ENCODE assay signal across 9 mouse cellular contexts in genomic region chr5:24963776-24964175, GRCm38 (mm10).
A peak's percentile ranks its signal among the peaks of the same experiment; 100 is the strongest.
DNase-seq lines count a peak whose midpoint lies in the region; ATAC-seq and TF ChIP-seq lines count a peak whose summit lies in the region.
"Had no signal": no experiment of that assay in that cellular context is flagged by ENCODE, and none has a peak within 500 bp of the region (broad histone marks: within the 10 kb centered on the region; RNA-seq: fewer than 3 reads in every experiment).

No protein-coding gene starts in this region.

- H3K9me3 ChIP-seq in kidney, embryonic 14.5 days (ENCODE audit: control insufficient read depth, low read length): no peaks in the 10 kb centered on the region
- H3K9me3 ChIP-seq in heart, postnatal 0 days (replicated peaks; ENCODE audit: control insufficient read depth, low read length): no peaks in the 10 kb centered on the region
- H3K9me3 ChIP-seq: midbrain, embryonic 12.5 days had no signal

- no peaks in the 10 kb centered on the region for H3K27me3 ChIP-seq in kidney, embryonic 14.5 days (ENCODE audit: control insufficient read depth, insufficient read depth, low read length)
- H3K27me3 ChIP-seq in heart, postnatal 0 days (ENCODE audit: control insufficient read depth, insufficient read depth, low read length): no peaks in the 10 kb centered on the region
- H3K27me3 ChIP-seq: midbrain, embryonic 12.5 days had no signal

- peak; percentile 42 for DNase-seq in kidney, adult 18-20 months
- DNase-seq in cerebellum, postnatal 14 days: peak; percentile 84 to 90
- DNase-seq in heart, postnatal 0 days (ENCODE audit: low spot score): peak; percentile 89
- DNase-seq in lung, postnatal 25 days (ENCODE audit: low spot score): peak; percentile 48
- no peak for DNase-seq in spleen, postnatal 4 days (ENCODE audit: low spot score in 2 of 2)
- DNase-seq in layer of hippocampus, adult 9-10 months (ENCODE audit: low spot score): no peak

- H3K4me3 ChIP-seq in kidney, embryonic 14.5 days (ENCODE audit: low read length): no peak overlapping the region
- H3K4me3 ChIP-seq in heart, postnatal 0 days (ENCODE audit: low read depth, low read length): no peak overlapping the region
- H3K4me3 ChIP-seq: midbrain, embryonic 12.5 days had no signal

- no peak overlapping the region for H3K4me2 ChIP-seq in kidney, embryonic 14.5 days (replicated peaks; ENCODE audit: low read depth, low read length)
- H3K4me2 ChIP-seq in heart, postnatal 0 days (ENCODE audit: low read depth, low read length): no peak overlapping the region
- H3K4me2 ChIP-seq: midbrain, embryonic 12.5 days had no signal

- no peak overlapping the region for H3K27ac ChIP-seq in kidney, embryonic 14.5 days (ENCODE audit: low read depth, low read length)
- H3K27ac ChIP-seq in heart, postnatal 0 days (ENCODE audit: low read depth): peak overlapping the region; percentile 81
- H3K27ac ChIP-seq: midbrain, embryonic 12.5 days had no signal

- TF ChIP-seq CTCF in heart, postnatal 0 days (IDR thresholded peaks at IDR 0.05; ENCODE audit: low read depth): no peak

- H3K9ac ChIP-seq in kidney, embryonic 14.5 days (ENCODE audit: low read depth, low read length): no peak overlapping the region
- no peak overlapping the region for H3K9ac ChIP-seq in heart, postnatal 0 days (replicated peaks; ENCODE audit: low read depth, low read length)
- H3K9ac ChIP-seq: midbrain, embryonic 12.5 days had no signal

- H3K36me3 ChIP-seq in kidney, embryonic 14.5 days (ENCODE audit: control insufficient read depth, insufficient read depth, low read length): no peaks in the 10 kb centered on the region
- no peaks in the 10 kb centered on the region for H3K36me3 ChIP-seq in heart, postnatal 0 days (replicated peaks; ENCODE audit: control insufficient read depth, insufficient read depth, low read length)
- H3K36me3 ChIP-seq: midbrain, embryonic 12.5 days had no signal

- 68% methylated on average over 4 of the region's 4 CpGs for whole genome bisulfite sequencing in kidney, embryonic 14.5 days
- 31% methylated on average over 4 of the region's 4 CpGs for WGBS in heart, postnatal 0 days

- peak; percentile 96 for TF ChIP-seq EP300 in heart, postnatal 0 days (IDR thresholded peaks at IDR 0.05; ENCODE audit: low read depth)

- ATAC-seq in kidney, embryonic 14.5 days (ENCODE audit: low FRiP score, low TSS enrichment): no peak
- ATAC-seq in heart, postnatal 0 days (ENCODE audit: insufficient read depth, low read depth): peak; percentile 96
- ATAC-seq in activated CD4-positive, CD25-positive, alpha-beta regulatory T cell, adult 4 months: no peak

- no peaks in the 10 kb centered on the region for H3K4me1 ChIP-seq in kidney, embryonic 14.5 days (ENCODE audit: control insufficient read depth, insufficient read depth, low read length)
- peaks cover 33% of the 10 kb centered on the region for H3K4me1 ChIP-seq in heart, postnatal 0 days (ENCODE audit: control insufficient read depth, insufficient read depth)
- H3K4me1 ChIP-seq: midbrain, embryonic 12.5 days had no signal

Comparison
In these comparisons a context has a peak if more than half of its experiments do, and no peak if none do; other contexts are left out.
1. DNase-seq: peak in kidney, adult 18-20 months (single experiment), cerebellum, postnatal 14 days (2 of 2), heart, postnatal 0 days (single experiment) and lung, postnatal 25 days (single experiment); none in spleen, postnatal 4 days (0 of 2) and layer of hippocampus, adult 9-10 months (single experiment).